Mouse (Mus musculus) erythroblast, embryonic 14.5 days (primary cell): ENCODE data around the gene Tmem14a. TPM values are rescaled to one million over a fixed set of nuclear protein-coding genes. Genes with fewer than 3 reads are reported as not detected.
"Not testable (repeated sequence)": the region's sequence is repeated elsewhere in the genome, so short reads cannot be mapped to it uniquely, and the experiment has no call there.

Experiments used
- H3K27me3 ChIP-seq: 2 replicates; pipeline ENCODE4 v1.6.1; 2012; ENCODE audit warnings: inconsistent platforms; ENCODE audit not compliant: control insufficient read depth
- H3K36me3 ChIP-seq: 2 replicates; pipeline ENCODE4 v1.6.1; 2012; ENCODE audit warnings: mild to moderate bottlenecking, inconsistent platforms; ENCODE audit not compliant: control insufficient read depth
- H3K4me1 ChIP-seq: 2 replicates; pipeline ENCODE4 v1.6.1; 2012; ENCODE audit warnings: inconsistent platforms; ENCODE audit not compliant: control insufficient read depth
- H3K4me3 ChIP-seq: replicated peaks from 2 replicates; pipeline ENCODE3; 2012; ENCODE audit warnings: moderate library complexity, mild to moderate bottlenecking, inconsistent platforms
- H3K9me3 ChIP-seq: 2 replicates; pipeline ENCODE4 v1.6.1; 2012; ENCODE audit warnings: low read length, inconsistent platforms, mixed read lengths; ENCODE audit not compliant: control insufficient read depth
- GATA1 ChIP-seq: IDR thresholded peaks from 2 replicates; pipeline ENCODE4 v1.6.1; 2012; ENCODE audit warnings: low read length, inconsistent platforms, mixed read lengths
- TAL1 ChIP-seq: IDR thresholded peaks from 3 replicates; pipeline ENCODE4 v1.6.1; 2012; ENCODE audit warnings: low read length, inconsistent platforms, mixed read lengths
- polyA plus RNA-seq: library from polyadenylated mRNA; stranded (reverse); fragments of >175 nt; gene quantifications from 2 replicates; pipeline ENCODE4 v1.2.3, GENCODE M21; 2012

Tmem14a gene
- polyA plus RNA-seq, 1 experiment, result not detected

- TF ChIP-seq GATA1 (no peak), TAL1 (no peak)
- no peaks in the 10 kb centered on the region for H3K4me1 ChIP-seq
- no peaks in the 10 kb centered on the region for H3K27me3 ChIP-seq
- no peaks in the 10 kb centered on the region; the same call in 1 of the 2 replicates for H3K36me3 ChIP-seq
- H3K4me3 ChIP-seq, result no peak overlapping the region
- no peaks in the 10 kb centered on the region for H3K9me3 ChIP-seq
Observed at GRCm38 (mm10) chr1:21251661-21252060, 33.3 kb downstream of the Tmem14a start.

- H3K36me3 ChIP-seq, result no peaks in the 10 kb centered on the region; the same call in 1 of the 2 replicates
- H3K9me3 ChIP-seq, result no peaks in the 10 kb centered on the region
- TF ChIP-seq GATA1, result no peak
- no peak for TF ChIP-seq TAL1
- no peaks in the 10 kb centered on the region for H3K4me1 ChIP-seq
- no peaks in the 10 kb centered on the region for H3K27me3 ChIP-seq
- no peak overlapping the region for H3K4me3 ChIP-seq
Observed at GRCm38 (mm10) chr1:21252566-21253302, 34.4 kb downstream of the Tmem14a start.

DNA sequence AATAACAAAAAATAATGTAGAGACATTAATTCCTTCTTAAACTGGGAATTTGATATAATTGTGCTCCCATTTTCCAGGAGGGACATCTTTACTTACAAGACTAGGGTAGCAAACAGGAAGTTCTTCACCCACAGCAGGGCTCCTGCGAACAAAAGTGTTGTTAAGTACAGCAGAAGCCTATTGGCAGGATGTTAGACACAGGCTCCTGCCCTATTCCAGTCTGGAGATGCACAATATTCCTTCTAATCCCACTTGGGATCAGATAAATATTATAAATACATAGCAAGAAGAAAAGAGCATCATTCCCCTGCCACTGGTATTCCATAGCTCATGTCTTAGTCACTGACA lies 34.9 kb downstream of the Tmem14a start:
- TF ChIP-seq TAL1, result no peak
- no peak for TF ChIP-seq GATA1
- Histone ChIP-seq H3K36me3 (no peaks in the 10 kb centered on the region; the same call in 1 of the 2 replicates), H3K4me3 (no peak overlapping the region), H3K4me1 (no peaks in the 10 kb centered on the region), H3K9me3 (no peaks in the 10 kb centered on the region), H3K27me3 (no peaks in the 10 kb centered on the region)

- no peaks in the 10 kb centered on the region for H3K9me3 ChIP-seq
- no peak overlapping the region for H3K4me3 ChIP-seq
- TF ChIP-seq GATA1, result no peak
- H3K36me3 ChIP-seq, result no peaks in the 10 kb centered on the region; the same call in 1 of the 2 replicates
- H3K4me1 ChIP-seq, result no peaks in the 10 kb centered on the region
- no peaks in the 10 kb centered on the region for H3K27me3 ChIP-seq
Observed at GRCm38 (mm10) chr1:21253856-21254255, 35.5 kb downstream of the Tmem14a start.

GRCm38 (mm10) chr1:21255625-21256345 lies 37.4 kb downstream of the Tmem14a start:
- Histone ChIP-seq H3K4me3 (no peak overlapping the region), H3K4me1 (no peaks in the 10 kb centered on the region), H3K36me3 (no peaks in the 10 kb centered on the region; the same call in 1 of the 2 replicates), H3K27me3 (no peaks in the 10 kb centered on the region), H3K9me3 (no peaks in the 10 kb centered on the region)
- TF ChIP-seq TAL1, result no peak
- no peak for TF ChIP-seq GATA1

DNA sequence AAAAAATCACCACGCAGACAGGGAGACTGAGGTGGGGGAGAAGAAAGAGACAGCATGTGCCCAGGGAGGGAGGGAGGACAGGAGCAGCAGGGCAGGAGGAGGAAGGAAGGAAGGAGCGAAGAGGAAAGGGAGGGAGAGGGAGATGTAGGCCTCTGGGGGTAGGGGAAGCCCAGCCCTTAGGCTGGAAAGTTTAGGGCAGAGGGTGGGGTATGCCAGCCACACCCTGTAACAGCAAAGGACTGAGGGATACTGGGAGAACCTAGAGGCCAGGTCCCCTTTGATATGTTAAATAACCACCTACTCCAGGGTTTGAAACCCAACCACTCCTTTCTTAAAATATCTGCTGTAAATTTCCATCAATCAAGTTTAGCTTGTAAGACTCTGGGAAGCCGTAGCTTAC lies 38.0 kb downstream of the Tmem14a start:
- Histone ChIP-seq H3K9me3 (no peaks in the 10 kb centered on the region), H3K4me1 (no peaks in the 10 kb centered on the region), H3K27me3 (no peaks in the 10 kb centered on the region), H3K36me3 (no peaks in the 10 kb centered on the region; the same call in 1 of the 2 replicates), H3K4me3 (no peak overlapping the region)
- TF ChIP-seq TAL1, result no peak
- no peak for TF ChIP-seq GATA1

DNA sequence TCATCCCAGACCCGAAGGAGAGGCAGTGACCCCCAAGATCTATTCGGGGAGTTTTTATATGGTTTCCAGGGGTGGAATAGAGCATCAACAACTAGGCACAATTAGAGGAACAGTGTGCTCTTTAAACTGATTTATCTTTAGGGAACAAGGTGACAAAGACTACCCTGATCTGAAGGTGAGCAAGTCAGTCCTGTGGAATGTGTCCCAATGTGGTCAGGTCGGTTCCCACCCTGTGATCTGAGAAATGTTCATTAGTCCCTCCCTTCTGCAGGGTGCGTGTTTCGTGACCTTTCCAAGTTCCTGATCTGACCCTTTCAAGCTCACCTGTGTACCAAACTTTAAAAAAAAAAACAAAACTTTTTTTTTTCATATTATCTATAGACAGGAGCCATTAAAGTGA lies 38.5 kb downstream of the Tmem14a start:
- no peaks in the 10 kb centered on the region; the same call in 1 of the 2 replicates for H3K36me3 ChIP-seq
- H3K4me3 ChIP-seq, result no peak overlapping the region
- H3K9me3 ChIP-seq, result no peaks in the 10 kb centered on the region
- no peak for TF ChIP-seq GATA1
- no peak for TF ChIP-seq TAL1
- H3K4me1 ChIP-seq, result no peaks in the 10 kb centered on the region
- H3K27me3 ChIP-seq, result no peaks in the 10 kb centered on the region

DNA sequence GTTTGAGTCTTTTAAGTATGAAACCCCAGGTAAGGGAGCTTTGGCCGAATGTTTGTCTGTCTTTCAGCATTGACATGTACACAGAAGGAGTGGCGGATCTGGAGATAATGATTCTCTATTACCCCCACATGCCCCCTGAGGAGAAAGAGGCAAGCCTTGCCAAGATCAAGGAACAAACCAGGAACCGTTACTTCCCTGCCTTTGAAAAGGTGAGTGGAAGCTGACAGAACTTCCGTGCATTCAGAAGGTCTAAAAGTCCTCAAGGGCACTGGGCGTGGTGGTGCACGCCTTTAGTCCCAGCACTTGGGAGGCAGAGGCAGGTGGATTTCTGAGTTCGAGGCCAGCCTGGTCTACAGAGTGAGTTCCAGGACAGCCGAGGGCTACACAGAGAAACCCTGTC lies 41.6 kb downstream of the Tmem14a start:
- H3K4me1 ChIP-seq, H3K4me3 ChIP-seq, H3K9me3 ChIP-seq, H3K36me3 ChIP-seq, H3K27me3 ChIP-seq: not testable (repeated sequence)

GRCm38 (mm10) chr1:21262401-21262800 lies 44.0 kb downstream of the Tmem14a start:
- H3K27me3 ChIP-seq, result no peaks in the 10 kb centered on the region
- no peaks in the 10 kb centered on the region for H3K9me3 ChIP-seq
- no peak for TF ChIP-seq TAL1
- no peak for TF ChIP-seq GATA1
- H3K36me3 ChIP-seq, result no peaks in the 10 kb centered on the region; the same call in 1 of the 2 replicates
- H3K4me3 ChIP-seq, result no peak overlapping the region
- no peaks in the 10 kb centered on the region for H3K4me1 ChIP-seq
